Mouse (Mus musculus) monocyte, adult 5-6 weeks (primary cell): ENCODE data around the gene Hacd2. TPM values are rescaled to one million over a fixed set of nuclear protein-coding genes. Genes with fewer than 3 reads are reported as not detected.

Source experiments
- ATAC-seq: fragments of 153-309, 156-312 bp; replicated peaks from 2 replicates; pipeline ENCODE4 v1.8.0; 2017; ENCODE audit warnings: mild to moderate bottlenecking; ENCODE audit not compliant: low TSS enrichment, insufficient number of reproducible peaks, severe bottlenecking, poor library complexity, low FRiP score
- total RNA-seq: library from RNA; stranded (forward); fragments of 200-1000, 200-491, 200-594 nt; gene quantifications from 3 replicates; pipeline ENCODE4 v1.2.3, GENCODE M21; 2017

The Hacd2 gene
- total RNA-seq, 1 experiment from 2014 or later, result 5.0 TPM

DNA sequence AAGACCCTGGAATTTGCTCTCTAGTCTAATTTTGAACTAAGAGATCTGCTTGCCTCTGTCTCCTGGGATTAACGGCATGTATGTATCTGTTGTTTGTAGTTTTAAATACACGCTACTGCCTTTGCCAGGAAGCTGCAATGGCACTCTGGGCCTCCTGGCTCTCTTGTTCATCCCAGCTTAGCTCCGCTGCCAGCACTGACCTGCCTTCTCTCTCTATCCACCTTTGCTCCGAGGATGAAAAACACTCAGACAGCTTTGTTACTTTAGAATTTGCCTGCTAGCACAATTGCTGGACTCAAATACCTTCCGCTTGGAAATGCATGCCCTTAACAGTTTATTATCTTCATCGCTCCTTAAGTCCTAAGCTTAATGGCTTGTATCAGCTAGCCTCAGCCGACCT is 18.8 kb downstream of the Hacd2 start:
- ATAC-seq, result no peak

- no peak for ATAC-seq
Observed at GRCm38 (mm10) chr16:35046081-35046775, 24.0 kb downstream of the Hacd2 start.

DNA sequence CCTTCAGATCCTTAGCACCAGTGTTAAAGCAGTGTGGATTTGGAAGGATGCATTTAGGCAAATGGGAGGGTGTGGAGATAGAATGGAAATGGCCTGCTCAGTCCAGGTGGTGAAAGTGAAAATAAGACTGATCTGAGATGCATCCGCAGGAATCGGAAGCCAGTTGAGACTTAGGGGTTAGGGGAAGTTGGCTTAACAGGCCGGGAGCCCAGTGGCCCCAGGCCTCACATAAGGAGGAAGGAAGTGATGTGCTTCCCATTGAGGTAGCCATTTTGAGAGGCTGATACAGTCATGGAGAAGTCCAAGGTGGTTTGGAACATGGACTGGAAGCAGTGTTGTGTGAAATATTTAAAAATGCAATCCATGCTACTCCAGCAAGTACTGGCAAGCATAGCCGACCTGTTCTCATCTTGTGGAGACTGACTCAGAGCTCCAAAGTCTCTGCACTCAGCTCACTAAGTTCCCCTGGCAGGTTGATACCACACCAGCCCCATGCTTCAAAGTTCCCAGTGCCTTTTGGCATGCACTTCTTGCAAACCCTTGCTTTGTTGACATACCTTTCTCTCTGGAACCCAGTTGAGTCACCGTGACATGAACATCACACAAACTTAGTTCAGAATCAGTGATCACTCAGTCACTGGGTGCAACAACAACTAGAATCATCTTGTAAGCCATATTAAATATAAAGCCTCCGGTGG is 25.2 kb downstream of the Hacd2 start:
- peak; percentile 73 for ATAC-seq

DNA sequence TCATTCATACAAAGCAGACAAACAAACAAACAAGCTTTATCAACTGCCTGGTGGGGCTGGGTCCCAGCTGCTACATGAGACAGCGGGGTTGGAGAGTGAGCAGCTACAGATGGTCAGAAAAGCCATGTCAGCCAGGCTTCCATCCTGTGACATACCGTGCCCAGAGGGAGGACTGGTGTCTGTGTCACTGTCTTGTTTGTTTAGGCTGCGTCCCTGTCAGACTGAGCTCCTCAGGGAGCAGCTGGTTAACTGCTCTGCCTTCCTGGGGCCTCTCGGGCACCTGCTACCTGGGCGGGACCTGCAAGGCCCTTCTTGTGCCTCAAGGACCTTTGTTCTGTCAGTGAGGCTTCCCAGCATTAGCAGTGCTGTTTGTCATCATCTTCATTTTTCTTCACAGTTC is 28.8 kb downstream of the Hacd2 start:
- no peak for ATAC-seq

DNA sequence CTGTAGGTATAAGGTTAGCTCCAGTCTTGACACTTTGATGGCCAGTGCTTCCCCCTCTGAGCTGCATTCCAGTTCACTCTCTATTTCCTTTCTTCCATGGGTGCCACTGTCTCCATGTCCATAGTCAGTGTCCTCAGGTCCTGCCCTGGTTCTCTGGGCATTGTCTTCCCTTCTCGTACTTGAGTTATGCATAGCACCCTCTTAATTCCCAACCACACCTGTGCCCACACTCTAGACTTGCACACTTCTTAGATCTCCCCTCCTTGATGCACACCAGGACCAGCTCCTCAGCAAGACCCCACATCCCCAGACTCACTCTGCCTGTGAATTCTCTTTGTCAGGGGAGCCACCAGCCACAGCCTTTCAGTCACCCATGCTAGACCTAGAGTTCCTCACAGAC is 30.0 kb downstream of the Hacd2 start:
- no peak for ATAC-seq

- no peak for ATAC-seq
Observed at GRCm38 (mm10) chr16:35054432-35055193, 32.4 kb downstream of the Hacd2 start.

DNA sequence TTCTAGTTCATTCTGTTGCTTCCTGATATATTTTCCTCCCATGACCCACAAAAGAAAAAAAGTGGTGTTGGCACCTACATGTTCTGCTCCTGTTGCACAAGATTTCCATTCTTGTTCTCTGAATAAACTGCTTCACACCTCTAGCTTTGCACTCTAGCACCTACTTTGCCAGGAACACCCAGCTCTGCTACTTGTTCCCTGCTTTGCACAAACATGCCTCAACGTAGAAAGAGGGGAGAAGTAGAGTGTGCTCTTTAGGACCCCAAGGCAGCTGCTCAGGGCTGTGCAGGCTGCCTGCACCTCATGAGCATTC is 32.9 kb downstream of the Hacd2 start:
- no peak for ATAC-seq

DNA sequence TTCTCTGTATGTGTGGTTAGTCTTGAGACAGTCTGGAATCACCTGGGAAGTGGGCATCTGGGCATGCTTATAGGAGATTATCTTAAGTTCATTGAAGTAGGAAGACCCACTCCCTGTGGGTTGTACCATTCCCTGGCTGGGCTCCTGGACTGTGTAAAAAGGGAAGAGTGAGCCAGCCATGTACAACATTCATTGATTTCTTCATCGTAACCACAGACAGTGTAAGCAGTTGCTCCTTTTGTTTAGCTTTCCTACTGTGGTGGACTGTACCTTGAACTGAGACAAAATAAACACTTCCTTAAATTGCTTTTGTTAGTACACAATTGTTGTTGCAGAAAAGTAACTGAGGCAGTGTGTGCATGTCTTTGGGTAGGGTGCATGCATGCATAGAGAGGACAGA is 33.6 kb downstream of the Hacd2 start:
- ATAC-seq, result no peak; the same call in 1 of the 2 replicates

DNA sequence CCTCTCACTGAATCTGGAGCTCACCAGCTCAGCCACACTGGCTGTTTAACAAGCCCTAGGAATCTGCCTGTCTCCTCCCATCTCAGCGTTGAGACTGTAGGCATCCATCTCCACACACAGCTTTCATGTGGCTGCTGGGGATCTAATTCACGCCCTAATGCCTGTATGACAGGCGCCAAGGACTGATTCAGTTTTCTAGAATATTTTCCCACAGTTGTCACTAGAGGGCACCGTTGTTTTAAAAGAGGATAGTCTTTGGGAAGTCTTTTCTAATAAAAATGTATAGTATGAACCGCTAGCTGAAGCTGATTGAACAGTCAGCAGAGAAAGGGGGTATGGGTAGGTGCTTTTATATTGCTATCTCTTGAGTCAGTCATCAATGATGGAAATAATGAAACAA is 34.1 kb downstream of the Hacd2 start:
- no peak for ATAC-seq

- no peak for ATAC-seq
Observed at GRCm38 (mm10) chr16:35056786-35057185, 34.6 kb downstream of the Hacd2 start.

GRCm38 (mm10) chr16:35061017-35061416 is 38.8 kb downstream of the Hacd2 start:
- ATAC-seq, result no peak

DNA sequence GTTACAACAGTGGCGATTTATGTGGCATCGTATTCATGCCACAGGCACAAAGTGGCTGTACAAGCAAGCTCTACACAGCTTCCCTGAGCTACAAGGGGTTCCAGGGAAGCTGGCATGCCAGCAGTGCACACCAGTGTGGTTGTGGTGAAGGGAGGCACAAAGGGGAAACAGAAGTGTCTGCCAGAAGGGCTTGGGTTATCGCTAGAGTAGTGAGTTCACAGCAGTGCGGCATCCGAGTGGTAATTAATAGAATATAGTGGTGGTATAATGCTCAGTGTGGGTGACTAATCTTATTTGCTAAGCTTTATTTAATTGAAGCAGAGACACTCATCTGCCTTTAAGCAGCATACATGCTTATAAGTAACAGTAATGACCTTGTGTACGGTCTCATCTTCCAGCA is 43.5 kb downstream of the Hacd2 start:
- ATAC-seq, result no peak

DNA sequence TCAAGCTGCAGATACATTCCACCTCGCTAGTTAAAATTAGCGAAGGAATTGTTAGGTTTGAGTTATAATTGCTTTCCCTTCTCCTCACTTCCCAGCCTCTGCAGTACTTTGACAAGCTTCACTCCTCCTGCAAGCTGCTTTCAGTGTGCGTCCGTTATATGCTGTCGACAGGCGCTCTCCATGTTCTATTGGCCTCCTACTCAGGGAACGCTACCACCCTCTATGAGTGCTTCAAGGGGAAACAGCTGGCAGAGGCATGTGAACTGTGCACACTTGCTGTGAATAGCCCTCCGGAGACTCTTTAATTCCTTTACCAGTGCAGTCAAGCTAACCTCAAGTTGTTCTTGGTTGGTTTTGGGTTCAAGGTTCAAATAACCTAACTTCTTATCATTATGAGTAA is 44.9 kb downstream of the Hacd2 start:
- no peak for ATAC-seq

- no peak for ATAC-seq
Observed at GRCm38 (mm10) chr16:35067631-35068030, 45.4 kb downstream of the Hacd2 start.

- no peak for ATAC-seq
Observed at GRCm38 (mm10) chr16:35068886-35069285, 46.7 kb downstream of the Hacd2 start.

DNA sequence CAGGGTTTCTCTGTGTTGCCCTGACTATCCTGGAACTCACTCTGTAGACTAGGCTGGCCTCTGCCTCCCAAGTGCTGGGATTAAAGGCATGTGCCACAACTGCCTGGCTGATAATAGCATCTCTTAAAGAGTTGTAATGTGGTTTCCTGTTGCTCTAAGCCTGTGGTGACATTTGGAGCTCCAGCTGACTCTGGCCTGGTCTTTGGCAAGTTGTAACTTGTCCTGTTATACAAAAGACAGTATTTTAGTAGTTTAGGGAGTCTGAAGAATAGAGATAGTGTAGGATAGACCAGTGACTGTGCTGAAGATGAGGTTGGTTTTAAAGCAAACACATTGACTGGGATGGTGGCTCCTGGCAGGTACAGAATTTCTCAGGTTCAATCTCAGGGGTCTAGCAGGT is 52.2 kb downstream of the Hacd2 start:
- ATAC-seq, result no peak

DNA sequence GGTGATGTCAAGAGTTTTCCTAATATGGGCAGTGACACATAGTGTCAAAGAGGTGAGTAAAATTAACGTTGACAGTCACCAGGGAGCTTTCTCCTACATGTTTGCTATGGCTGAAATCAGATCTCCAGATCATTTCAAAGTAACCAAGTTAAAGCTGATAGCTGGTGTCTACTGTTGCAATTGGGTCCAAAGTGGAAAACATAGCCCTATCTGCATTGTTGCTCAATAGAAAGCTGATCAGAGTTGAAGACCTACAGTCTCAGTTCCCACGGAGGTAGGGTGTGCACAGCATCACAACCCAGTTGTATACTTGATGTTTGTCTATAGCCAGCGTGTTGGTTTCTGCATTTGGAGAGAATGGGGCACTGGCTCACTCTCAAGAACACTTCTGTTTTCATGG is 53.4 kb downstream of the Hacd2 start:
- ATAC-seq, result no peak

- ATAC-seq, result no peak
Observed at GRCm38 (mm10) chr16:35093500-35093899, 71.3 kb downstream of the Hacd2 start.

- ATAC-seq, result no peak
Observed at GRCm38 (mm10) chr16:35097870-35098530, 75.8 kb downstream of the Hacd2 start.
